Mouse (Mus musculus) kidney, adult 8-10 months (tissue): ENCODE results near the gene Ptpn11.

ENCODE experiments used
- DNase-seq, 2 experiments: peaks; one replicate each; pipeline ENCODE4 v3.0.0; 2022

The Ptpn11 gene

GRCm38 (mm10) chr5:121172835-121173234, 18.4 kb downstream of the Ptpn11 start:
- peak in 1 of 2 experiments; percentile 24 for DNase-seq

GRCm38 (mm10) chr5:121169588-121169987, 21.6 kb downstream of the Ptpn11 start:
- DNase-seq = no peak

GRCm38 (mm10) chr5:121166884-121167283, 24.3 kb downstream of the Ptpn11 start:
- DNase-seq = no peak

- DNase-seq = peak; percentile 75 to 81
Observed at GRCm38 (mm10) chr5:121162923-121163322, 28.3 kb downstream of the Ptpn11 start.

- DNase-seq = no peak
Observed at GRCm38 (mm10) chr5:121162285-121162684, 28.9 kb downstream of the Ptpn11 start.

- no peak for DNase-seq
Observed at GRCm38 (mm10) chr5:121158966-121159365, 32.2 kb downstream of the Ptpn11 start.

- DNase-seq = no peak
Observed at GRCm38 (mm10) chr5:121157489-121157888, 33.7 kb downstream of the Ptpn11 start.

- no peak for DNase-seq
Observed at GRCm38 (mm10) chr5:121157017-121157416, 34.2 kb downstream of the Ptpn11 start.

GRCm38 (mm10) chr5:121156121-121156520, 35.1 kb downstream of the Ptpn11 start:
- no peak for DNase-seq

GRCm38 (mm10) chr5:121150684-121151083, 40.5 kb downstream of the Ptpn11 start:
- DNase-seq = no peak

- DNase-seq = peak; percentile 64 to 72
Observed at GRCm38 (mm10) chr5:121149246-121149645, 42.0 kb downstream of the Ptpn11 start.

- peak; percentile 87 for DNase-seq
Observed at GRCm38 (mm10) chr5:121146275-121146674, 44.9 kb downstream of the Ptpn11 start.

GRCm38 (mm10) chr5:121145609-121146008, 45.6 kb downstream of the Ptpn11 start:
- no peak for DNase-seq

GRCm38 (mm10) chr5:121144441-121145238, 46.6 kb downstream of the Ptpn11 start:
- peak; percentile 25 to 47 for DNase-seq

- no peak for DNase-seq
Observed at GRCm38 (mm10) chr5:121142431-121143119, 48.6 kb downstream of the Ptpn11 start.

GRCm38 (mm10) chr5:121140276-121140675, 50.9 kb downstream of the Ptpn11 start:
- no peak for DNase-seq

- no peak for DNase-seq
Observed at GRCm38 (mm10) chr5:121137125-121137524, 54.1 kb downstream of the Ptpn11 start.

GRCm38 (mm10) chr5:121131801-121132200, 59.4 kb downstream of the Ptpn11 start:
- peak; percentile 21 to 22 for DNase-seq

- DNase-seq = no peak
Observed at GRCm38 (mm10) chr5:121129254-121129653, 61.9 kb downstream of the Ptpn11 start.

- no peak for DNase-seq
Observed at GRCm38 (mm10) chr5:121126051-121126450, 65.1 kb downstream of the Ptpn11 start.

GRCm38 (mm10) chr5:121125563-121125962, 65.6 kb downstream of the Ptpn11 start:
- DNase-seq = no peak

GRCm38 (mm10) chr5:121124208-121125185, 66.7 kb downstream of the Ptpn11 start:
- no peak for DNase-seq

- DNase-seq = no peak
Observed at GRCm38 (mm10) chr5:121123399-121123798, 67.8 kb downstream of the Ptpn11 start.
